Mouse (Mus musculus) adrenal gland, postnatal 25 days (tissue): ENCODE measurements around the gene Slc51b. TPM values are rescaled to one million over a fixed set of nuclear protein-coding genes. Genes with fewer than 3 reads are reported as not detected.

Experiments
- DNase-seq: peaks from one replicate; pipeline ENCODE4 v3.0.0; 2021; ENCODE audit warnings: mixed read lengths
- total RNA-seq: library from RNA; stranded (reverse); gene quantifications from 2 replicates; pipeline ENCODE4 v1.2.3, GENCODE M21; 2021

Gene Slc51b
- total RNA-seq, 1 experiment from 2014 or later: not detected

- no peak for DNase-seq
These were observed 51.0 kb downstream of the Slc51b start for GRCm38 (mm10) chr9:65371756-65372155.

GRCm38 (mm10) chr9:65365721-65366120, 57.0 kb downstream of the Slc51b start:
- no peak for DNase-seq

GRCm38 (mm10) chr9:65363684-65364083, 59.1 kb downstream of the Slc51b start:
- DNase-seq: no peak

Other genes starting within 250 kb of the Slc51b start
- gene Parp16, start 227.6 kb downstream of the Slc51b start, total RNA-seq: 26.8 and 26.9 TPM in 2 replicates
- 4.0 and 4.3 TPM in 2 replicates for gene Cilp, start 157.8 kb downstream of the Slc51b start, total RNA-seq
- 57.3 and 57.5 TPM in 2 replicates for gene Clpx, start 128.7 kb downstream of the Slc51b start, total RNA-seq
- 16.1 and 19.0 TPM in 2 replicates for gene Pdcd7, start 76.9 kb downstream of the Slc51b start, total RNA-seq
- 0.90 TPM in 1 of 2 replicates, not detected in the other for gene Ubap1l, start 61.9 kb downstream of the Slc51b start, total RNA-seq
- 0.43 TPM in 1 of 2 replicates, not detected in the other for gene Kbtbd13, start 31.3 kb downstream of the Slc51b start, total RNA-seq
- 9.6 and 15.9 TPM in 2 replicates for gene Rasl12, start 24.4 kb downstream of the Slc51b start, total RNA-seq
- gene Mtfmt, start 12.8 kb upstream of the Slc51b start, total RNA-seq: 16.9 and 20.1 TPM in 2 replicates
- 42.3 and 54.8 TPM in 2 replicates for gene Spg21, start 38.0 kb upstream of the Slc51b start, total RNA-seq
- 2.1 and 3.5 TPM in 2 replicates for gene Ankdd1a, start 97.2 kb upstream of the Slc51b start, total RNA-seq
- 58.2 and 64.5 TPM in 2 replicates for gene Plekho2, start 157.1 kb upstream of the Slc51b start, total RNA-seq
- gene Pif1, start 164.2 kb upstream of the Slc51b start, total RNA-seq: 1.1 and 1.6 TPM in 2 replicates
- 51.5 and 63.3 TPM in 2 replicates for gene Rbpms2, start 206.7 kb upstream of the Slc51b start, total RNA-seq
- 90.9 and 131 TPM in 2 replicates for gene Oaz2, start 245.0 kb upstream of the Slc51b start, total RNA-seq